Mouse (Mus musculus): ENCODE measurements at regions not wholly inside any gene's neighbourhood (a gene's known extent, or its start where the extent isn't known, plus 50 kb on each side); places are given as distances from the start of the nearest gene placed in this dataset.

- TF ChIP-seq EP300 (IDR thresholded peaks at IDR 0.05), result 0 out of 2 replicates have a peak, but pooled peaks have one; percentile 19
- TF ChIP-seq CTCF (IDR thresholded peaks at IDR 0.05), result no peak
Observed at GRCm38 (mm10) chr6:127329191-127330014, 117.2 kb upstream of the Parp11 start.

All from lung, postnatal 0 days (tissue).